Mouse (Mus musculus): ENCODE results near the gene Rnf167.

Gene Rnf167

GRCm38 (mm10) chr11:70678576-70678975 lies 31.5 kb downstream of the Rnf167 start:
- no peak for DNase-seq

- no peak for DNase-seq
Measured at GRCm38 (mm10) chr11:70679361-70679760, 32.3 kb downstream of the Rnf167 start.

GRCm38 (mm10) chr11:70679894-70680293 lies 32.9 kb downstream of the Rnf167 start:
- no peak for DNase-seq

- no peak for DNase-seq
Measured at GRCm38 (mm10) chr11:70681170-70681569, 34.1 kb downstream of the Rnf167 start.

GRCm38 (mm10) chr11:70681897-70682581 lies 35.0 kb downstream of the Rnf167 start:
- peak; percentile 30 for DNase-seq

GRCm38 (mm10) chr11:70683640-70684039 lies 36.6 kb downstream of the Rnf167 start:
- no peak for DNase-seq

GRCm38 (mm10) chr11:70686901-70687566 lies 40.0 kb downstream of the Rnf167 start:
- DNase-seq: peak; percentile 45

- DNase-seq: peak; percentile 94
Measured at GRCm38 (mm10) chr11:70687601-70688199, 40.7 kb downstream of the Rnf167 start, which contains the start of gene Camta2. TSS of gene Camta2 (minus strand) at chr11:70688105.

- DNase-seq: no peak
Measured at GRCm38 (mm10) chr11:70688372-70688771, 41.3 kb downstream of the Rnf167 start.

GRCm38 (mm10) chr11:70689578-70689977 lies 42.5 kb downstream of the Rnf167 start:
- peak; percentile 52 for DNase-seq

- DNase-seq: no peak
Measured at GRCm38 (mm10) chr11:70693504-70693903, 46.5 kb downstream of the Rnf167 start.

GRCm38 (mm10) chr11:70697376-70697775 lies 50.3 kb downstream of the Rnf167 start:
- DNase-seq: no peak

GRCm38 (mm10) chr11:70699051-70699450 lies 52.0 kb downstream of the Rnf167 start:
- no peak for DNase-seq

GRCm38 (mm10) chr11:70699722-70700556 lies 52.9 kb downstream of the Rnf167 start, which contains the start of the genes Inca1 and Kif1c:
TSS of gene Inca1 (minus strand) at chr11:70700155.
TSS of gene Kif1c (plus strand) at chr11:70700548.
- DNase-seq: peak; percentile 97

- peak; percentile 87 for DNase-seq
Measured at GRCm38 (mm10) chr11:70700613-70701012, 53.6 kb downstream of the Rnf167 start.

Data from kidney, postnatal 14 days (tissue).